Mouse (Mus musculus): ENCODE results near the gene Reep6. TPM values are rescaled to one million over a fixed set of nuclear protein-coding genes. Genes with fewer than 3 reads are reported as not detected.

Reep6 gene
- polyA plus RNA-seq, 1 experiment, result 25.1 TPM

GRCm38 (mm10) chr10:80301256-80302081 lies 28.3 kb upstream of the Reep6 start:
- H3K27me3 ChIP-seq (replicated peaks; ENCODE audit: control insufficient read depth, insufficient read depth, low read length), result no peaks in the 10 kb centered on the region
- no peak overlapping the region for H3K4me3 ChIP-seq (ENCODE audit: insufficient read depth, low read depth, low read length)
- no peak for DNase-seq
- TF ChIP-seq CTCF (conservative IDR thresholded peaks at IDR 0.05; ENCODE audit: insufficient read depth, insufficient read length, low read depth, low read length) (no peak), POLR2A (IDR thresholded peaks at IDR 0.05; ENCODE audit: low read depth, low read length) (no peak)
- H3K36me3 ChIP-seq (ENCODE audit: control insufficient read depth, insufficient read depth, low read length), result no peaks in the 10 kb centered on the region
- no peak overlapping the region for H3K27ac ChIP-seq (ENCODE audit: insufficient read depth, low read depth, low read length)
- 82% methylated on average over 10 of the region's 10 CpGs for WGBS
- H3K4me1 ChIP-seq (ENCODE audit: control insufficient read depth, insufficient read depth, low read length), result peaks cover 3% of the 10 kb centered on the region; the same call in 1 of the 2 replicates

DNA sequence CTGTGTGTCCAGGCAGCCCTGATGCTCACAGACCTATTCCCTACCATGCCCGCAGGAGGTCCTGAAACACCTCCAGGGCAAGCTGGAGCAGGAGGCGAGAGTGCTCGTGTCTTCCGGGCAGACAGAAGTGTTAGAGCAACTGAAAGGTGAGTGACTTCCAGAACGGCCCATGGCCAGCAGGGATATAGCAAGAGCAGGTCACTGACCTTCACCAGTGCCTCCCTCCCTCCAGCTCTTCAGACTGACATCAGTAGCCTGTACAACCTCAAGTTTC lies 27.7 kb upstream of the Reep6 start:
- DNase-seq, result no peak
- Histone ChIP-seq H3K27me3 (replicated peaks; ENCODE audit: control insufficient read depth, insufficient read depth, low read length) (no peaks in the 10 kb centered on the region), H3K36me3 (ENCODE audit: control insufficient read depth, insufficient read depth, low read length) (no peaks in the 10 kb centered on the region), H3K4me3 (ENCODE audit: insufficient read depth, low read depth, low read length) (no peak overlapping the region), H3K4me1 (ENCODE audit: control insufficient read depth, insufficient read depth, low read length) (peaks cover 3% of the 10 kb centered on the region; the same call in 1 of the 2 replicates), H3K27ac (ENCODE audit: insufficient read depth, low read depth, low read length) (no peak overlapping the region)
- WGBS, result 58% methylated on average over 5 of the region's 5 CpGs
- no peak for TF ChIP-seq CTCF (conservative IDR thresholded peaks at IDR 0.05; ENCODE audit: insufficient read depth, insufficient read length, low read depth, low read length)
- TF ChIP-seq POLR2A (IDR thresholded peaks at IDR 0.05; ENCODE audit: low read depth, low read length), result no peak

GRCm38 (mm10) chr10:80302471-80302881 lies 27.3 kb upstream of the Reep6 start:
- Histone ChIP-seq H3K27me3 (replicated peaks; ENCODE audit: control insufficient read depth, insufficient read depth, low read length) (no peaks in the 10 kb centered on the region), H3K27ac (ENCODE audit: insufficient read depth, low read depth, low read length) (no peak overlapping the region), H3K4me1 (ENCODE audit: control insufficient read depth, insufficient read depth, low read length) (peaks cover 3% of the 10 kb centered on the region; the same call in 1 of the 2 replicates), H3K4me3 (ENCODE audit: insufficient read depth, low read depth, low read length) (no peak overlapping the region), H3K36me3 (ENCODE audit: control insufficient read depth, insufficient read depth, low read length) (no peaks in the 10 kb centered on the region)
- DNase-seq, result peak; percentile 80
- WGBS, result 26% methylated on average over 9 of the region's 9 CpGs
- TF ChIP-seq CTCF (conservative IDR thresholded peaks at IDR 0.05; ENCODE audit: insufficient read depth, insufficient read length, low read depth, low read length) (no peak), POLR2A (IDR thresholded peaks at IDR 0.05; ENCODE audit: low read depth, low read length) (no peak)

DNA sequence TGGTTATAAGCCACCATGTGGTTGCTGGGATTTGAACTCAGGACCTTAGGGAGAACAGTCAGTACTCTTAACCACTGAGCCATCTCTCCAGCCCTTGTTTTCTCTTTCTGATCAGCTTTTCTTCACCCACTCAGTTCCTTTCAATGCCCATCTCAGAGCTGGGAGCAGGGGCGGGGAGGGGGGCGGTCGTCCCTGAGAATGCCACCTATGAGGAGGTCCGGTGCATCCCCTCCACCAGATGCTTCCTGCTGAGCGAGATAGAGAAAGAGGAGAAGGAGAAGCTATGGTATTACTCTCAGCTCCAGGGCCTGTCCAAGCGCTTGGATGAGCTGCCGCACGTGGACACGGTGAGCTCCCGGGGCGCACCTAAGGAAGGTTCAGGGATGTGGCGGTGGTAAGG lies 25.3 kb upstream of the Reep6 start:
- Histone ChIP-seq H3K4me3 (ENCODE audit: insufficient read depth, low read depth, low read length) (no peak overlapping the region), H3K27me3 (replicated peaks; ENCODE audit: control insufficient read depth, insufficient read depth, low read length) (no peaks in the 10 kb centered on the region), H3K4me1 (ENCODE audit: control insufficient read depth, insufficient read depth, low read length) (peaks cover 3% of the 10 kb centered on the region; the same call in 1 of the 2 replicates), H3K27ac (ENCODE audit: insufficient read depth, low read depth, low read length) (no peak overlapping the region), H3K36me3 (ENCODE audit: control insufficient read depth, insufficient read depth, low read length) (no peaks in the 10 kb centered on the region)
- DNase-seq, result no peak
- TF ChIP-seq CTCF (conservative IDR thresholded peaks at IDR 0.05; ENCODE audit: insufficient read depth, insufficient read length, low read depth, low read length) (no peak), POLR2A (IDR thresholded peaks at IDR 0.05; ENCODE audit: low read depth, low read length) (no peak)
- WGBS, result 37% methylated on average over 12 of the region's 12 CpGs

- H3K4me1 ChIP-seq (ENCODE audit: control insufficient read depth, insufficient read depth, low read length), result peaks cover 3% of the 10 kb centered on the region; the same call in 1 of the 2 replicates
- TF ChIP-seq POLR2A (IDR thresholded peaks at IDR 0.05; ENCODE audit: low read depth, low read length) (no peak), CTCF (conservative IDR thresholded peaks at IDR 0.05; ENCODE audit: insufficient read depth, insufficient read length, low read depth, low read length) (no peak)
- H3K4me3 ChIP-seq (ENCODE audit: insufficient read depth, low read depth, low read length), result no peak overlapping the region
- H3K27ac ChIP-seq (ENCODE audit: insufficient read depth, low read depth, low read length), result no peak overlapping the region
- 20% methylated on average over 25 of the region's 25 CpGs for WGBS
- peak; percentile 52 for DNase-seq
- no peaks in the 10 kb centered on the region for H3K27me3 ChIP-seq (replicated peaks; ENCODE audit: control insufficient read depth, insufficient read depth, low read length)
- no peaks in the 10 kb centered on the region for H3K36me3 ChIP-seq (ENCODE audit: control insufficient read depth, insufficient read depth, low read length)
Observed at GRCm38 (mm10) chr10:80304862-80305261, 24.9 kb upstream of the Reep6 start.

DNA sequence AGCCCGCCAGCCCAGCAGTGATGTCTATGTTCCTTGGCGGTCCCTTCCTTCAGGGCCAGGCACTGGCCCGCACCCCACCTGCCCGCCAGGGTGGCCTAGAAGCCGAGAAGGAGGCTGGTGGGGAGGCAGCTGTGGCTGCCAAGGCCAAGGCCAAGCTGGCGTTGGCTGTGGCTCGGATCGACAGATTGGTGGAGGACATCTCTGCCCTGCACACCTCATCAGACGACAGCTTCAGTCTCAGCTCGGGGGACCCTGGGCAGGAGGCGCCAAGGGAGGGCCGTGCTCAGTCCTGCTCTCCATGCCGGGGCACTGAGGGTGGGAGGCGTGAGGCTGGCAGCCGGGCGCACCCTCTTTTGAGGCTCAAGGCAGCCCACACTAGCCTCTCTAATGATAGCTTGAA lies 18.2 kb upstream of the Reep6 start:
- TF ChIP-seq POLR2A (IDR thresholded peaks at IDR 0.05; ENCODE audit: low read depth, low read length), result no peak
- TF ChIP-seq CTCF (conservative IDR thresholded peaks at IDR 0.05; ENCODE audit: insufficient read depth, insufficient read length, low read depth, low read length), result no peak
- no peaks in the 10 kb centered on the region for H3K36me3 ChIP-seq (ENCODE audit: control insufficient read depth, insufficient read depth, low read length)
- 88% methylated on average over 16 of the region's 16 CpGs for WGBS
- H3K4me1 ChIP-seq (ENCODE audit: control insufficient read depth, insufficient read depth, low read length), result no peaks in the 10 kb centered on the region
- H3K27me3 ChIP-seq (replicated peaks; ENCODE audit: control insufficient read depth, insufficient read depth, low read length), result no peaks in the 10 kb centered on the region
- no peak overlapping the region for H3K27ac ChIP-seq (ENCODE audit: insufficient read depth, low read depth, low read length)
- no peak for DNase-seq
- no peak overlapping the region for H3K4me3 ChIP-seq (ENCODE audit: insufficient read depth, low read depth, low read length)

DNA sequence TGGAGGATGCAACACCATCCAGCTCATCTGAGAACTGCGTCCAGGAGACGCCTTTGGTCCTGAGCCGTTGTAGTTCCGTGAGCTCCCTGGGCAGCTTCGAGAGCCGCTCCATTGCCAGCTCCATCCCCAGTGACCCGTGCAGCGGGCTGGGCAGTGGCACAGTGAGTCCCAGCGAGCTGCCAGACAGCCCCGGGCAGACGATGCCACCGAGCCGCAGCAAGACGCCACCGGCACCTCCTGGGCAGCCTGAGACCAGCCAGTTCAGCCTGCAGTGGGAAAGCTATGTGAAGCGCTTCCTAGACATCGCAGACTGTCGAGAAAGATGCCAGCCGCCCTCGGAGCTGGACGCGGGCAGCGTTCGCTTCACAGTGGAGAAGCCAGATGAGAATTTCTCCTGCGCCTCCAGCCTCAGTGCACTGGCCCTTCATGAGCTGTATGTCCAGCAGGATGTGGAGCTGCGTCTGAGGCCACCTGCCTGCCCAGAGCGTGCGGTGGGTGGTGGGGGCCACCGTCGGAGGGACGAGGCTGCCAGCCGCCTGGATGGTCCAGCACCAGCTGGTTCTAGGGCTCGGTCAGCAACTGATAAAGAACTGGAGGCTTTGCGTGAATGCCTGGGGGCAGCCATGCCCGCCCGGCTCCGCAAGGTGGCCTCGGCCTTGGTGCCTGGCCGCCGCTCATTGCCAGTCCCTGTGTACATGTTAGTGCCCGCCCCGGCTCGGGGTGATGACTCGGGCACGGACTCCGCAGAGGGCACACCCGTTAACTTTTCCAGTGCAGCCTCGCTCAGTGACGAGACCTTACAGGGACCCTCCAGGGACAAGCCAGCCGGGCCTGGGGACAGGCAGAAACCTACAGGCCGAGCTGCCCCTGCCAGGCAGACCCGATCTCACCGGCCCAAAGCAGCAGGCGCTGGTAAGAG lies 16.9 kb upstream of the Reep6 start:
- TF ChIP-seq CTCF (conservative IDR thresholded peaks at IDR 0.05; ENCODE audit: insufficient read depth, insufficient read length, low read depth, low read length), result no peak
- TF ChIP-seq POLR2A (IDR thresholded peaks at IDR 0.05; ENCODE audit: low read depth, low read length), result no peak
- no peaks in the 10 kb centered on the region for H3K4me1 ChIP-seq (ENCODE audit: control insufficient read depth, insufficient read depth, low read length)
- H3K4me3 ChIP-seq (ENCODE audit: insufficient read depth, low read depth, low read length), result no peak overlapping the region
- H3K27ac ChIP-seq (ENCODE audit: insufficient read depth, low read depth, low read length), result no peak overlapping the region
- peak; percentile 23 for DNase-seq
- no peaks in the 10 kb centered on the region for H3K36me3 ChIP-seq (ENCODE audit: control insufficient read depth, insufficient read depth, low read length)
- H3K27me3 ChIP-seq (replicated peaks; ENCODE audit: control insufficient read depth, insufficient read depth, low read length), result no peaks in the 10 kb centered on the region
- WGBS, result 54% methylated on average over 54 of the region's 54 CpGs
